Mouse (Mus musculus) liver, embryonic 14.5 days (tissue): ENCODE results near the gene Lrfn4. TPM values are rescaled to one million over a fixed set of nuclear protein-coding genes. Genes with fewer than 3 reads are reported as not detected.

Source experiments
- ATAC-seq: fragments of 200-750 bp; cut with Nextera tagmentation; 2 replicates; pipeline ENCODE4 v1.8.0; 2017; ENCODE audit warnings: moderate number of reproducible peaks, mild to moderate bottlenecking, moderate library complexity; ENCODE audit not compliant: insufficient read depth
- DNase-seq, 3 experiments: peaks; one replicate each; pipeline ENCODE4 v3.0.0-alpha.2; 2012 to 2013; ENCODE audit warnings: low read depth in 3 of 3, low spot score in 3 of 3
- H3K27ac ChIP-seq: fragments of 300-500 bp; sonication (generic); 2 replicates; pipeline ENCODE4 v1.5.1; 2014; ENCODE audit warnings: moderate library complexity, mild to moderate bottlenecking, control low read depth, inconsistent platforms
- H3K27me3 ChIP-seq: fragments of 300-500 bp; sonication (generic); 2 replicates; pipeline ENCODE4 v1.6.1; 2014; ENCODE audit warnings: mild to moderate bottlenecking, low read length, moderate library complexity; ENCODE audit not compliant: control insufficient read depth, insufficient read depth
- H3K36me3 ChIP-seq: fragments of 300-500 bp; sonication (generic); replicated peaks from 2 replicates; pipeline ENCODE4 v1.6.1; 2014; ENCODE audit warnings: low read depth; ENCODE audit not compliant: control insufficient read depth, insufficient read depth
- H3K4me1 ChIP-seq, 2 experiments: fragments of 200-500 bp in 1 of 2; fragments of 300-500 bp in 1 of 2; sonication (generic) in 1 of 2; replicated peaks; 2 replicates each; pipeline ENCODE4 v1.6.1; 2012 to 2014; ENCODE audit warnings: antibody characterized with exemption in 1 of 2, inconsistent platforms in 1 of 2, low read length in 1 of 2; ENCODE audit not compliant: control insufficient read depth in 2 of 2, insufficient read depth in 2 of 2
- H3K4me2 ChIP-seq: fragments of 300-500 bp; sonication (generic); 2 replicates; pipeline ENCODE4 v1.6.1; 2014; ENCODE audit warnings: low read depth, mild to moderate bottlenecking, control low read depth, moderate library complexity
- H3K4me3 ChIP-seq, 2 experiments: fragments of 200-500 bp in 1 of 2; fragments of 300-500 bp in 1 of 2; sonication (generic) in 1 of 2; 2 replicates each; pipeline ENCODE4 v1.5.1; 2012 to 2014; ENCODE audit warnings: low read depth in 2 of 2, low read length in 2 of 2, mild to moderate bottlenecking in 2 of 2, control low read depth in 1 of 2, inconsistent platforms in 1 of 2, moderate library complexity in 1 of 2; ENCODE audit not compliant: insufficient read depth in 1 of 2
- H3K9ac ChIP-seq: fragments of 300-500 bp; sonication (generic); replicated peaks from 2 replicates; pipeline ENCODE4 v1.6.1; 2014; ENCODE audit warnings: mild to moderate bottlenecking, control low read depth, moderate library complexity
- H3K9me3 ChIP-seq: fragments of 300-500 bp; sonication (generic); 2 replicates; pipeline ENCODE4 v1.6.1; 2016; ENCODE audit warnings: low read length, mixed read lengths; ENCODE audit not compliant: control insufficient read depth
- CTCF ChIP-seq: IDR thresholded peaks from 2 replicates; pipeline ENCODE4 v1.5.1; 2016; ENCODE audit warnings: antibody characterized with exemption, low read depth, control low read depth
- EP300 ChIP-seq: IDR thresholded peaks from 2 replicates; pipeline ENCODE4 v1.6.1; 2016; ENCODE audit warnings: antibody characterized with exemption, low read depth
- WGBS: fragments of 180-500 bp; shearing (Covaris S2); extraction: QIAGEN DNeasy Blood & Tissue Kit; methylation state at CpG from one replicate; pipeline ENCODE4 v1.1.7; 2014; ENCODE audit not compliant: insufficient replicate concordance; 5-methylcytosine and 5-hydroxymethylcytosine counted together
- polyA plus RNA-seq, 2 experiments: library from polyadenylated mRNA; depleted of rRNA in 1 of 2; stranded (reverse) in 1 of 2; unstranded in 1 of 2; fragments of >200 nt; fragmentation: Nextera tagmentation in 1 of 2; extraction: Ambion mirVana in 1 of 2; gene quantifications; 2 replicates each; pipeline versions ENCODE4 v1.2.1 to v1.2.3; 2012 to 2014

Lrfn4 gene
- polyA plus RNA-seq (2012; rRNA removed) (2.1 and 2.6 TPM in 2 replicates), polyA plus RNA-seq (2014; fragmentation: Nextera tagmentation; extraction: Ambion mirVana) (0.42 and 0.64 TPM in 2 replicates)

GRCm38 (mm10) chr19:4615151-4616093, at the start of gene Lrfn4:
Gene Lrfn4 (minus strand): TSS chr19:4615667.
- under 1% methylated on average over 85 of the region's 87 CpGs for WGBS
- TF ChIP-seq EP300 (no peak), CTCF (no peak)
- H3K27ac ChIP-seq: no peak within 1 kb of the TSS

GRCm38 (mm10) chr19:4658156-4658555, 42.7 kb upstream of the Lrfn4 start:
- H3K4me3 ChIP-seq: no peak overlapping the region
- no peaks in the 10 kb centered on the region for H3K36me3 ChIP-seq
- no peak overlapping the region for H3K9ac ChIP-seq
- DNase-seq: no peak
- no peak for TF ChIP-seq CTCF
- no peak for ATAC-seq
- H3K9me3 ChIP-seq: no peaks in the 10 kb centered on the region
- H3K27me3 ChIP-seq: no peaks in the 10 kb centered on the region
- no peaks in the 10 kb centered on the region for H3K4me1 ChIP-seq
- H3K4me2 ChIP-seq: no peak overlapping the region
- 84% methylated on average over 5 of the region's 5 CpGs for WGBS
- no peak overlapping the region for H3K27ac ChIP-seq

More at GRCm38 (mm10) chr19:4615151-4616093, at the start of gene Lrfn4:
- H3K4me3 ChIP-seq: peak within 1 kb of the TSS; percentile 51 to 61
- no peaks in the 10 kb centered on the region for H3K36me3 ChIP-seq
- DNase-seq (peak; percentile 63 to 68 (median 66)), ATAC-seq (peak; percentile 87)
- H3K4me1 ChIP-seq: peaks cover 4 to 9% of the 10 kb centered on the region in 2 experiments; a peak in 3 of 4 replicates
- H3K9ac ChIP-seq: peak within 1 kb of the TSS; percentile 62
- H3K27me3 ChIP-seq: peaks cover 5% of the 10 kb centered on the region
- no peaks in the 10 kb centered on the region for H3K9me3 ChIP-seq
- peak within 1 kb of the TSS; percentile 94 for H3K4me2 ChIP-seq

GRCm38 (mm10) chr19:4646917-4647492, 31.5 kb upstream of the Lrfn4 start:
- Histone ChIP-seq H3K27ac (no peak overlapping the region), H3K36me3 (no peaks in the 10 kb centered on the region), H3K4me3 (no peak overlapping the region), H3K4me1 (no peaks in the 10 kb centered on the region), H3K4me2 (no peak overlapping the region), H3K27me3 (no peaks in the 10 kb centered on the region; the same call in 1 of the 2 replicates), H3K9ac (no peak overlapping the region), H3K9me3 (no peaks in the 10 kb centered on the region)
- no peak for ATAC-seq
- no peak for DNase-seq
- TF ChIP-seq EP300: no peak
- TF ChIP-seq CTCF: no peak
- 63% methylated on average over 11 of the region's 11 CpGs for WGBS

- Histone ChIP-seq H3K27me3 (no peaks in the 10 kb centered on the region), H3K9ac (no peak overlapping the region), H3K4me3 (no peak overlapping the region), H3K27ac (no peak overlapping the region), H3K4me2 (no peak overlapping the region), H3K36me3 (no peaks in the 10 kb centered on the region), H3K9me3 (no peaks in the 10 kb centered on the region), H3K4me1 (no peaks in the 10 kb centered on the region)
- ATAC-seq (no peak), DNase-seq (no peak)
- TF ChIP-seq CTCF (peak; percentile 51), EP300 (no peak)
- 39% methylated on average over 10 of the region's 10 CpGs for WGBS
Measured at GRCm38 (mm10) chr19:4644271-4644670, 28.8 kb upstream of the Lrfn4 start.

- Histone ChIP-seq H3K9me3 (no peaks in the 10 kb centered on the region), H3K27ac (no peak overlapping the region), H3K4me3 (no peak overlapping the region), H3K4me2 (no peak overlapping the region), H3K4me1 (no peaks in the 10 kb centered on the region), H3K9ac (no peak overlapping the region), H3K36me3 (no peaks in the 10 kb centered on the region), H3K27me3 (no peaks in the 10 kb centered on the region)
- TF ChIP-seq EP300: no peak
- TF ChIP-seq CTCF: no peak
- WGBS: 44% methylated on average over 4 of the region's 4 CpGs
- ATAC-seq (no peak), DNase-seq (no peak)
Measured at GRCm38 (mm10) chr19:4635986-4636385, 20.5 kb upstream of the Lrfn4 start.
